Mouse (Mus musculus) cortical plate, adult 2 months (tissue): Measurements from ENCODE around the gene Vmn2r76. TPM values are rescaled to one million over a fixed set of nuclear protein-coding genes. Genes with fewer than 3 reads are reported as not detected.
"Not testable (repeated sequence)": the region's sequence is repeated elsewhere in the genome, so short reads cannot be mapped to it uniquely, and the experiment has no call there.

Experiments
- H3K27ac ChIP-seq: fragments of 200-500 bp; 2 replicates; pipeline ENCODE4 v1.5.1; 2012; ENCODE audit warnings: low read length, control low read depth, inconsistent platforms; ENCODE audit not compliant: insufficient read depth
- H3K4me1 ChIP-seq: fragments of 200-500 bp; 2 replicates; pipeline ENCODE4 v1.6.1; 2011; ENCODE audit warnings: low read length; ENCODE audit not compliant: control insufficient read depth, insufficient read depth
- H3K4me3 ChIP-seq: fragments of 200-500 bp; 2 replicates; pipeline ENCODE4 v1.5.1; 2011; ENCODE audit warnings: mild to moderate bottlenecking, low read length, control low read depth; ENCODE audit not compliant: insufficient read depth
- CTCF ChIP-seq: fragments of 200-500 bp; IDR thresholded peaks from 2 replicates; pipeline ENCODE4 v1.5.1; 2011; ENCODE audit warnings: mild to moderate bottlenecking, control low read depth, low read length; ENCODE audit not compliant: insufficient read depth; ENCODE audit errors: extremely low read depth
- POLR2A ChIP-seq: fragments of 200-500 bp; IDR thresholded peaks from 2 replicates; pipeline ENCODE4 v1.6.1; 2011; ENCODE audit warnings: mild to moderate bottlenecking, low read length, control low read depth; ENCODE audit not compliant: insufficient read depth; ENCODE audit errors: extremely low read depth
- polyA plus RNA-seq: library from polyadenylated mRNA; depleted of rRNA; stranded (reverse); fragments of >200 nt; gene quantifications from 2 replicates; pipeline ENCODE4 v1.2.3, GENCODE M21; 2012; rRNA removed

Vmn2r76 gene
- polyA plus RNA-seq: not detected in 2 replicates

GRCm38 (mm10) chr7:86246208-86246607 is at the start of gene Vmn2r76:
Gene Vmn2r76 (minus strand): TSS chr7:86246308.
- Histone ChIP-seq H3K4me1 (no peaks in the 10 kb centered on the region), H3K4me3 (no peak within 1 kb of the TSS), H3K27ac (no peak within 1 kb of the TSS)
- TF ChIP-seq POLR2A (no peak), CTCF (no peak)

GRCm38 (mm10) chr7:86277072-86277471 is 31.0 kb upstream of the Vmn2r76 start, which contains the start of gene Olfr310:
Gene Olfr310 (minus strand): TSS chr7:86277172.
- Histone ChIP-seq H3K4me1 (no peaks in the 10 kb centered on the region), H3K27ac (no peak within 1 kb of the TSS), H3K4me3 (no peak within 1 kb of the TSS)
- TF ChIP-seq POLR2A (no peak), CTCF (no peak)

DNA sequence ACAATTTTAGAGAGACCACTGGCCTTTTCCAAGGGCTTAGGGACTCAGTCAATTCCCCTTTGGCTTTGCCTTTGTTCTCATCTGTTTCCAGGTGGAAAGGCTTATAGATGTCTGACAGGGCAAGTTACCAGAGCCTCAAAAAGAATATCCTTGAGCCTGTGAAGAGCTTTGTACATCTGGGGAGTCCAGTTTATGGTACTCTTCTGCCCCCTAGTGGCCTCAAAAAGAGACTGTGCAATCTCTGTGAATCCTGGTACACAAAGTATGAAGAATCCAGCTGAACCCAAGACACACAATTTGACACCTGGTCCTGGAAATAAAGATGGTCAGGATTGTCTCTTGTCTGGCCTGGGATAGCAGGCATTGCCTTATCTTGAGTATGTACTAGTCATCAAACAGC is 34.8 kb downstream of the Vmn2r76 start:
- Histone ChIP-seq H3K4me1 (no peaks in the 10 kb centered on the region), H3K27ac (no peak overlapping the region), H3K4me3 (no peak overlapping the region)
- TF ChIP-seq CTCF (no peak), POLR2A (no peak)

- H3K4me3 ChIP-seq, H3K27ac ChIP-seq, H3K4me1 ChIP-seq: not testable (repeated sequence)
Observed at GRCm38 (mm10) chr7:86171678-86172077, 74.4 kb downstream of the Vmn2r76 start, which contains the start of gene Vmn2r75. Gene Vmn2r75 (minus strand): TSS chr7:86171778.

Other genes starting within 250 kb of the Vmn2r76 start
- gene Vmn2r75, start 74.5 kb downstream of the Vmn2r76 start, polyA plus RNA-seq: not detected in 2 replicates
- not detected in 2 replicates for gene Olfr310, start 30.9 kb upstream of the Vmn2r76 start, polyA plus RNA-seq
- gene Olfr309, start 67.4 kb upstream of the Vmn2r76 start, polyA plus RNA-seq: not detected in 2 replicates
- gene Olfr308, start 79.3 kb upstream of the Vmn2r76 start, polyA plus RNA-seq: not detected in 2 replicates
- gene Olfr307, start 91.3 kb upstream of the Vmn2r76 start, polyA plus RNA-seq: not detected in 2 replicates
- not detected in 2 replicates for gene Olfr305, start 120.6 kb upstream of the Vmn2r76 start, polyA plus RNA-seq
- not detected in 2 replicates for gene Olfr304, start 140.3 kb upstream of the Vmn2r76 start, polyA plus RNA-seq
- not detected in 2 replicates for gene Olfr303, start 151.5 kb upstream of the Vmn2r76 start, polyA plus RNA-seq
- gene Olfr301, start 157.5 kb upstream of the Vmn2r76 start, polyA plus RNA-seq: not detected in 2 replicates
- gene Olfr299, start 213.6 kb upstream of the Vmn2r76 start, polyA plus RNA-seq: not detected in 2 replicates
- not detected in 2 replicates for gene Olfr298, start 246.2 kb upstream of the Vmn2r76 start, polyA plus RNA-seq